Mouse (Mus musculus) cerebellum, adult (tissue): ENCODE measurements at regions not wholly inside any gene's neighbourhood (a gene's known extent, or its start where the extent isn't known, plus 50 kb on each side); places are given as distances from the start of the nearest gene placed in this dataset.
"Not testable (repeated sequence)": the region's sequence is repeated elsewhere in the genome, so short reads cannot be mapped to it uniquely, and the experiment has no call there.

ENCODE experiments used
- ATAC-seq: cut with Nextera tagmentation; 2 replicates; pipeline ENCODE4 v1.9.2; 2017; ENCODE audit warnings: mild to moderate bottlenecking, moderate library complexity, mixed read lengths; ENCODE audit not compliant: insufficient number of reproducible peaks, low FRiP score, low TSS enrichment

DNA sequence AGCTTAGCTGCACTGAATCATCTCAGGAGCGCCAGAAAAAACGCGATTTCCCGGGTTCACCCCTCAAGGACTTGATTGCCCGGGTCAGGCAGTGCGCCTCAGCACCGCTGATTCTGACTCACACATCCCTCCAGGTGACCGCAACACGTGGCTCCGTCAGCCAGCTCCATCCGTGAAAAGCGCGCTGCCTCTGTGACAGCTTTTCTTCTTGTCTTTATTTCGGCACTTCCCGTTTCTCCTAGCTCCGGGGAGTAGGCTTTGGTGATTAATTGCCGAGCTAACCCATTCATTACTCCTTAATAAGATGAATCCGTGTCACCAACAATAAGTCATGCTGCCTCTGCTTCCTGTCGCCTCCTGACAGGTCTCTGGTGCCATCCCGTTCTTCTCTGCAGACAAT lies 108.6 kb downstream of the Katnal1 start:
- no peak for ATAC-seq

- ATAC-seq, result no peak
Observed at GRCm38 (mm10) chr5:148819423-148819822, 109.7 kb downstream of the Katnal1 start.

DNA sequence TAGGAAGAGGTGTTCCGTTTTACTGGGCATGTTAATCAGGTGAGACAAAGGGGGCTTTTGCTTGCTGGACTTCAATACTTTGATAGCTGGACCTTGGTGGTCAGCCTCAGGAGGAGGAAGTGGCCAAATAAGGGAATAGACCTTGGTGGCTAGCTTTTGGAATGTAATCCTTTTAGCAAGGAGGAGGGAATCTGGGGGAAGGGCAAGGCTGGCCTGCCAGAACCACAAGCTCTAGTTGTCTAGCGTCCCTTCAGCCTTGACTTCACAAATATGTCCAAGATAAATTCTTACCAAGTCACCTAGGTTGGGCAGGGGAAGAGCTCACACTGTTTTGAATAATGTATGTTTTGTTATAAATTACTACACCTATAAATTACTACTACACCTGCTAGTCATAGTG lies 110.4 kb downstream of the Katnal1 start:
- ATAC-seq, result no peak

DNA sequence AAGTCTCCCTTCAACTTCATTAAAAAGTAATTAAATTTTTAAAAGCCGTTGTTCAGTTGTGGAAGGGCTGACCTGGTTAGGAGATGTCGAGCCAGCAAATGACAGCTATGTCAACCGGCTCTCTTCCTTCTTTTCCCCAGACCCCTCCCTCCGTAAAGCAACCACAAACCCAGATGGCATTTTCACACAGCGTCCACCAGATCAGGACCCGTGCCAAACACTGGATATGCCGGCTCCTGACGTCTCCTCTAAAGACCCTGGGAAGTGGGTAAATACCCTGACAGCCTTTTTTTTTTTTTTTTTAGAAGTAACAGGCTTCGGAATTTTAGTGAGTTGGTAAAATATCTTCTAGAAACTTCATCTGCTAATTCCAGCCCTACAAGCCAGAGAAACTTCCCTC lies 116.3 kb downstream of the Katnal1 start:
- no peak for ATAC-seq

DNA sequence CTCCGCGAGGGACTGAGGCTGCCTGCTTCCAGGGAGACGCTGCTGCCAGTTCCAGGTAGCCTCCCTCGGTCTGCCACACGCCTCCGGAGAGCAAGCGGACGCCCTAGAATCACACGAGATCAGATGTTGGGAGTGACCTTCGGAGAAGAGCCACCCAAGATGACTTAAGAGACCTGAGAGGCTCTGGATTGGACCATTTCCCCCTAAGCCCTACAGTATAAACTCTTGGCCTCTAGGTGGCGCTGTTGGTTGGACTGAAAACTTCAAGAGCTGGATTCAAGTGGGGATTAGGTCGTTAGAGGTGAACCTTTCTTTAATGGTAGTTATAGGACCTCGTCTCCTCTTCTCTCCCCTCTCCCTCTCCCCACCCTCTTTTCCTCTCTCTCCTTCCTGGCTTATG lies 117.1 kb downstream of the Katnal1 start:
- ATAC-seq, result no peak

GRCm38 (mm10) chr5:148809485-148809884 lies 119.6 kb downstream of the Katnal1 start:
- ATAC-seq, result no peak

- no peak for ATAC-seq
Observed at GRCm38 (mm10) chr5:148809055-148809454, 120.1 kb downstream of the Katnal1 start.

- ATAC-seq, result no peak
Observed at GRCm38 (mm10) chr5:148808426-148808825, 120.7 kb downstream of the Katnal1 start.

DNA sequence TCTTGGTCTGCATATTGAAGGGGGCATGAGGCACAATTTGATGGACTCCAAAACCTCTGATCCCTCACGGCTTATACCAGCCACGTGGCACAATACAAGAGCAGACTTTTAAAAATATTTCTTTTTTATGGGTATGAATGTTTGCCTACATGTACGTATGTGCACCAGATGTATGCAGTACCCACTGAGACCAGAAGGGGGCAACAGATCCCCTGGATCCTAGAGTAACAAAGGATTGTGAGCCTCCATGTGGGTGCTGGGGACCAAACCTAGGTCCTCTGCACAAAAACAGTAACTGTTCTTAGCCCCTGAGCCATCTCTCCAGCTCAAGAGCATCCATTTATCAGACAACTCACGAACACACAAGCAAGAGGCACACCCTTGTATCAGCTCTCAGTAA lies 121.5 kb downstream of the Katnal1 start:
- no peak for ATAC-seq

GRCm38 (mm10) chr5:148805030-148805429 lies 124.1 kb downstream of the Katnal1 start:
- no peak for ATAC-seq

DNA sequence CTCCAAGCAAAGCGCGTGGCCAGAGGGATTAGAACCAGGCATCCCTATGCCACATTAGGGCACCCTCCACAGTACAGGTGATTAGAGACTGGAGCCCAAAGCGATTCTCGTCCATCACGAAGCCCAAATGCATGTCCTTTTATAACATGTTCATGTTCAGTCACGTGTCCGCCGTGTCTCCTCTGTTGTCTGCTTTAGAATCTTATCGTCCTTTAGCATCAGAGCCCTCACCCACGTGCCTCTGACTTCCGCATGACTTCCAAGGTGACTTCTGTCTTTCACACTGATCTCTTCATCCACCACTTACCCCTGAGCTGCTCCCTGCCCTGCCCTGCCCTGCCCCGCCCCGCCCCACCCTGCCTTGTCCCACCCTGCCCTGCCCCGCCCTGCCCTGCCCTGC lies 125.3 kb downstream of the Katnal1 start:
- no peak for ATAC-seq

DNA sequence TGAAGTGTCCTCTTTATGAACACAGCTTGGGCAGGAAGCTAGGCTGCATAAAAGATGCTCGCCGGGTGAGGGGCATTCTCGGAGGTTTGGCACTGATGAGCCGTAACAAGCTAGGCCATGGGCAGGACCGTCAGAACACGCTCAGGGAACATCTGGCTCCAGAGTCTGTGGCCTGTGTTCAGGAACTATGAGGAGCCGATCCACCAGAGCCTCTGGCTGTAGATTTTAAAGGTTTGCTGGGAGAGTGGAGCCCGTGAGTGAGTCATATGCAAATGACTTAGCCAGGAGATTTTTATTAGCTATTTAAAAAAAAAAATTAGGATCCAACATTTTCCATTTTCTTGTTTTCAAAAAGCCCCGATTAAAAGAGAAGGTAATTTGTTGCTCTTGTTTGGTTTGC lies 126.4 kb downstream of the Katnal1 start:
- ATAC-seq, result no peak

GRCm38 (mm10) chr5:148798541-148798940 lies 130.6 kb downstream of the Katnal1 start:
- ATAC-seq, result no peak

DNA sequence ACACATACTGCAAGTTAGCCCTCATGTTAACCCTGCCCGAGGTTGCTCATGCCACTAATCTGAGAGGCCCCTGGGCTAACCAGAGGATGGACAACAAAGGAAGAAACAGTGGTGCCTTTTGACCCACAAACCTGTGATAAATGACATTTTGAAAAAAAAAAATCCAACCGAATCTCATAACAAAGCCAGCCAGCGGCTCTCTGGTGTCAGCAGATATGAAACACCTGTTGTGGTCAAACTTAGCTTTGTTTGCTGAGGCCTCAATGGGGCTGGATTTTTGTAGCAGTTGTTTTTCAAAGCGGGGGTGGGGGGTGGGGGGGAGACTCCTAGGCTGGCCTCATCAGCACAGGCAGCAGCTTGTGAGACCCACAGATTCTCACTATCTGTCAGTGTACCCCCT lies 133.0 kb downstream of the Katnal1 start:
- no peak for ATAC-seq

GRCm38 (mm10) chr5:148794465-148794864 lies 134.7 kb downstream of the Katnal1 start:
- no peak for ATAC-seq

DNA sequence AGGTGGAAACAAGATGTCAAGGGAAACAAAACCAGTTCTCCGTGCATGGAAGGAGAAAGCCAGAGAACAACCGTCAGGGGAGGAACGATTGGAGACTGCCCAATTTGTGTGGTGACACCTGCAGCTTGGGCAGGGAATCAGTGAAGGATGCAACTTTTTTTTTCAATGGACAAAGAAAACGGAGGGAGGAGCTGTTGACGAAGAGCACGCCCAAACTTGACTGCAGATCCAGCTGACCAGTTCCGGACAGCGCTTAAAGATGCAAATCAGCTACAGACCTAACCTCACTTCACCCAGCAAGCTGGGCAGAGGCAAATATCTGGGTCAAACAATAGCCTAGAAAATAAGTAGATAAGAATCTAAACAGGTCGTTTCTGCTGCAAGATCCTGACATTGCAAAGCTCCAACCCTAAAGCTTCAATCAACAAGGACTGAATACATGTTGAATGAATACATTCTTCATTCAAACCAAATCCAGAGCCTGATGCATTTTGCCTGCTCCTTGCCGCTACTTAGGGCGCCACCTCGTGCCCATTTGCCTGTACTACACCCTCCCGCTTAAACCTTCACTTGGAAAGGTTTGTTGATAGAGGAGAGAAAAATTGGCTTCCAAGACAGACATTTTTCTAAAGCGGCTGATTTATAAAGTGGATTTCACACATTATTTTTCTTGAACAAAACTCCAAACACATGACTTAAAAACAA lies 136.2 kb downstream of the Katnal1 start:
- ATAC-seq, result 0 out of 2 replicates have a peak, but pooled peaks have one; percentile 17

GRCm38 (mm10) chr5:148791651-148792050 lies 137.5 kb downstream of the Katnal1 start:
- ATAC-seq, result no peak

GRCm38 (mm10) chr5:148790343-148790742 lies 138.8 kb downstream of the Katnal1 start:
- ATAC-seq, result not testable (repeated sequence)

DNA sequence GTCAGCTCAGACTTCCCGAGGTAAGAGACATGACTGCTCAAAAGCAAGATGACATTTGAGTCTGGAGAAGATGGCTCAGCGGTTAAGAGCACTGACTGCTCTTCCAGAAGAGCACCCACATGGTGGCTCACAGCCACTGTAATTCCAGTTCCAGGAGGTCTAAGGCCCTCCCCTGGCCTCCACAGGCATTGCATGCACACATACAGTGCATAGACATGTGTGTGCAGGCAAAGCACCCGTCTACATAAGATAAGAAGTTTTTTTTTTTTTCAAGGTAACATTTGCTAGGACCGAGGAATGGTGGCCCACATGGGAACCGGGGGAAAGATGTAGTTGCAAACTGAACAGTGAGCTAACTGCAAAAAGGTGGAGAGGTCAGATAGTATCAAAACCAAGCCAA lies 139.3 kb downstream of the Katnal1 start:
- ATAC-seq, result no peak

GRCm38 (mm10) chr5:148789147-148789566 lies 140.0 kb downstream of the Katnal1 start:
- no peak for ATAC-seq

DNA sequence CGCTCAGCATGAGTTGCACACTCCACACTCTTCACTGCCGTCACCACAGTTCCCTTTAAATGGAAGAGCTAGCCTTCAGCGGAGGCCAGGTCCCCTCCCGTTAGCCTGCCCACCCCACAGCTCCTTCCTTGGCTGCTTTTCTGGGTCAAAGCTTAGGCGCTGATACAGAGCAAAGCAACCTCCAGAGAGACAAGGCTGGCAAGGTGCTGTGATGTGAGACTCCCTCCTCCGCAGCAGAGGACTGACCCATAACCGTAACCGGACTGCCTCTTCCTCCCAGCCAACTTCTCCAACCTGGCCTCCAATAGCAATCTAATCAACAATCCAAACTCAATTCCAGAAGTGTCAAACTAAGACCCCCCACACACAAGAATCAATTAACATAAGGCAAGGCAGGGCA lies 140.4 kb downstream of the Katnal1 start:
- ATAC-seq, result no peak

GRCm38 (mm10) chr5:148787270-148787669 lies 141.8 kb downstream of the Katnal1 start:
- no peak for ATAC-seq

DNA sequence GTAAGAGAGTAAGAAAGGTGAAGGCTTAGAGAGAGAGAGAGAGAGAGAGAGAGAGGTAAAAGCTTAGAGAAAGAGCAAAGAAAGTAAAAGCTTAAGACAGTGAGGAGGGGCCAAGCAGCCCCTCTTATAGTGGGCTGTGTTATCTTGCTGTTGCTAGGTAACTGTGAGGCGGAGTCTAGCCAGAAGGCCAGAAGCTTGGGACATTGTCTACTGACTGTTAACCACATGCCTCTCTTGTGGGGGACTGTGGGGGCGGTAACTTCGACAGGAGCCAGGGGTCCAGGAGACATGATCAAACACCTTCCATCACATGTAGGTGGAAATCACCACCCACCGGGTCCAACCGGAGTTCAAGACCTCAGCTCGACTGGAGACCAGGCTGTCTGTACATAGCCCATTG lies 148.0 kb downstream of the Katnal1 start:
- ATAC-seq, result not testable (repeated sequence)
